Mouse (Mus musculus): ENCODE results near the gene Vrk1. TPM values are rescaled to one million over a fixed set of nuclear protein-coding genes. Genes with fewer than 3 reads are reported as not detected.
A peak's percentile ranks its signal among the peaks of the same experiment; 100 is the strongest.

Gene Vrk1
- polyA plus RNA-seq, 1 experiment: 10.2 TPM

GRCm38 (mm10) chr12:106023652-106024051, 13.6 kb downstream of the Vrk1 start:
- no peak overlapping the region for H3K4me3 ChIP-seq (ENCODE audit: insufficient read depth, low read depth, low read length)
- H3K27ac ChIP-seq (replicated peaks; ENCODE audit: low read depth, low read length): no peak overlapping the region
- H3K4me1 ChIP-seq (ENCODE audit: control insufficient read depth, insufficient read depth, insufficient read length, low read length): peaks cover 4% of the 10 kb centered on the region; the same call in 1 of the 2 replicates

- Histone ChIP-seq H3K4me3 (ENCODE audit: insufficient read depth, low read depth, low read length) (no peak overlapping the region), H3K27ac (replicated peaks; ENCODE audit: low read depth, low read length) (no peak overlapping the region), H3K4me1 (ENCODE audit: control insufficient read depth, insufficient read depth, insufficient read length, low read length) (no peaks in the 10 kb centered on the region)
Observed at GRCm38 (mm10) chr12:106025416-106025815, 15.4 kb downstream of the Vrk1 start.

DNA sequence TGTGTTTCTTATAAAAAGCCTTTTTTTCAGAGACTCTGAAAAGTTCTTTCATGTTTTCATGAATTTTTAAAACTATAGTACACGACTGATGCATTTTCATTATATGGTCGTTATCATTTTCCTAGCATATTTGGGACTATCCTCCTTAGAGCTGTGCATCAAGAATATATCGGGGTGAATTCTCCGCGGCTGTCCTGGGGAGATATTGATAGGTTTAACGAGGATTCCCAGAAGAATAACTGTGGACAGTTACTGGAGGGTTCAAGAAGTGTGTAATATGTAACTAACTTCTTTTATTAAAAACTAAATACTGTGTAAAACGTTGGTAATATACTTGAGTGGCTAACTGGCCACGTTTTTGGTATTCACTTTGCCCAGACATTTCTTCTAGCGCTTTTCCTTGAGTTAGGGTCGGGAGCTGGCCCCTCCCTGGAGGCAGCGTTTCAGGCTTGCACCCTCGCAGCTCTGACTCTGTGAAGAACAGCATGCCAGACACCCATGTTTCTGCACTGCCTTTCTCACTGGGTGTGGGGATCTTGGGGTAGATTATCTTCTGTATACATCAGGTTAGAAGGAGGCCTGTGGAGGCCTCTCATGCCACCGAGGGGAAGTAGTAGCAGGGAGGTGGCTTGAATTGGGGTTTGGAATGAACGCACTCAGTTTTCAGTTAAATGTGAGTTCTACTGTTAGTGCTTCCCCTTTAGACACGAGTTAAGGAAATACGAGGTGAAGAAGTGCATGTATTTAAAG, 16.5 kb downstream of the Vrk1 start:
- Histone ChIP-seq H3K4me1 (ENCODE audit: control insufficient read depth, insufficient read depth, insufficient read length, low read length) (no peaks in the 10 kb centered on the region), H3K27ac (replicated peaks; ENCODE audit: low read depth, low read length) (no peak overlapping the region), H3K4me3 (ENCODE audit: insufficient read depth, low read depth, low read length) (no peak overlapping the region)

GRCm38 (mm10) chr12:106027372-106027771, 17.3 kb downstream of the Vrk1 start:
- Histone ChIP-seq H3K4me3 (ENCODE audit: insufficient read depth, low read depth, low read length) (no peak overlapping the region), H3K27ac (replicated peaks; ENCODE audit: low read depth, low read length) (no peak overlapping the region), H3K4me1 (ENCODE audit: control insufficient read depth, insufficient read depth, insufficient read length, low read length) (no peaks in the 10 kb centered on the region)

DNA sequence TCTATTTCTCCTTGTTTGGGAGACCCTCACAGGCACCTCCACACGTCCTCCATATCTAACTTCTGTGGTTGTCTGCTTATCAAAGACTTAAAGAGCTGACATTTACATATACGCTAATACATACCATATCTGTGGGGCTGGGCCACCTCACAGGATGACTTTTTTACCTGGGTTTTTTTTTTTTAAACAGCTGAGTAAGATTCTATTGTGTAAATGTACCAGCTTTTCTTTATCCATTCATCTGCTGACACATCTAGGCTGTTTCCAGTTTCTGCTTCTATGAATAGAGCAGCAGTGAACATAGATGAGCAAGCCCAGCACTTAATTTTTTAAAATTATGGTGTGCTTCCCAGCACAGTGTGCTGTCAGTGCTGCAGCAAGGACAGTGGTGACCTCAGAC, 19.6 kb downstream of the Vrk1 start:
- no peak overlapping the region for H3K4me3 ChIP-seq (ENCODE audit: insufficient read depth, low read depth, low read length)
- no peak overlapping the region for H3K27ac ChIP-seq (replicated peaks; ENCODE audit: low read depth, low read length)
- H3K4me1 ChIP-seq (ENCODE audit: control insufficient read depth, insufficient read depth, insufficient read length, low read length): 0 out of 2 replicates have a peak, but pooled peaks cover 3% of the 10 kb centered on the region

DNA sequence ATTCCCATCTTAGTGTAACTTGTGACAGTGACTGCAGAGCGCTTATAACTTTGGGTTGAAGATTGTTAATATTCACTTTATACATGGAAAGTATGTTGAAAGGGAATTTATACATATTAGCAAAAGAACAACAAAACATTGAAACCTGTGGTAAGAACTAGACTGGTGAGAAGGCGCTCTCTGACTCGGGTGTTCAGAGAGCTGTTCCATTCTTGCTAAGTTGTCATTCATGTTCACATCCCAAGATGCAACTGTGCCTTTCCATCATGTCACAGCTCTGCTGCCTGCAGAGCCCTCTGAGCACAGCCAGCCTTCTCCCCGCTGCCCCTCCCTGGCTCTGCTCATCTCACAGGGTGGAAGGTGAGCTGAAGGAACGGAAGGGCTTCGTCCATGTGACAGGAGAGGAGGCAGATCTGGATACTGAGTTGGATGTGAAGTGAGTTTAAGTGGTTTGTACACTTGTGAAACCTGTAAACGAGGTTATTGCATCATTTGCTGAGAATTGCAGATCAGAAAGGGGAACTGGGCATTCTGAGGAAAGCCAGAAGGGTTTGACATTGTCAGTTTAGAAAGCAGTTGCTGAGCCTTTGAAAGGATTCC, 20.2 kb downstream of the Vrk1 start:
- 0 out of 2 replicates have a peak overlapping the region, but pooled peaks have one; percentile 36 for H3K27ac ChIP-seq (replicated peaks; ENCODE audit: low read depth, low read length)
- 0 out of 2 replicates have a peak, but pooled peaks cover 3% of the 10 kb centered on the region for H3K4me1 ChIP-seq (ENCODE audit: control insufficient read depth, insufficient read depth, insufficient read length, low read length)
- H3K4me3 ChIP-seq (ENCODE audit: insufficient read depth, low read depth, low read length): no peak overlapping the region

DNA sequence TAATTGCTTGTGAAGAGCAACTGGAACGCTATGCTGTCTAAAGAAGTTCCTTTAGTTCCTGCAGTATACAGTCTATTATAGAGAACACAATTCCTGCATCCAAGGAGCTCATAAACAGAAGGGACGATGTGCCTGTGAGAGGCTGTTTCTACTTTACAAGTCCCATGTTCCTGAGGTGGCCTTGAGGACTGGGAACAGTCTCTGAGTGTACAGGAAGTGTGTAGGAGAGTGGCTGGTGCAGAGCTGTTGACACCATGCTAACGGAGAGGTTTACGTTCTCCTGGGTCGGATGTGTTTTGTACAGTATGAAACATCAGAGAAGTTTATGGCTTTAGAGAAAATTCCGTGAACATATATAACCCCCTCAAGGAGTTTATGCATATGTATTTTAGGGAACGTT, 20.8 kb downstream of the Vrk1 start:
- Histone ChIP-seq H3K4me3 (ENCODE audit: insufficient read depth, low read depth, low read length) (no peak overlapping the region), H3K4me1 (ENCODE audit: control insufficient read depth, insufficient read depth, insufficient read length, low read length) (0 out of 2 replicates have a peak, but pooled peaks cover 3% of the 10 kb centered on the region), H3K27ac (replicated peaks; ENCODE audit: low read depth, low read length) (no peak overlapping the region; the same call in 1 of the 2 replicates)

DNA sequence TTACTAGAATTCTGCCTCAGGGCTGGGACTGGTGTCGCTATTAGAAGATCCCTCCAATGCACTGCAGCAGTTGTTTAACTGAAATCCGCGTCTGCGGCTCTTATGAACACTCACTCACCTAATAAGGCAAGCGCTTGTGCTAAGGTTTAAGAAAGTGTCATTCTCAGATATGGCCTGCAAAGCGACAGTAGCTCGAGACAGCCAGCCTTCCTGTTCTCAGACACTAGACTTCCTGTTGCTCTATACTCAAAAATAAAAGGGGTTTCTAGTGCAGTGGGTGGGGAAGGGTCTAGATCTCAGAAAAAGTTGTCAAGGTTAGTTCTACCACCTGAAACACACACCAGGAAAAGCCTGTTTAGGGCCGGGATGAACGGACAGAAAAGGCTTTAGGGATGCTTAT, 21.9 kb downstream of the Vrk1 start:
- H3K4me3 ChIP-seq (ENCODE audit: insufficient read depth, low read depth, low read length): no peak overlapping the region
- no peak overlapping the region for H3K27ac ChIP-seq (replicated peaks; ENCODE audit: low read depth, low read length)
- H3K4me1 ChIP-seq (ENCODE audit: control insufficient read depth, insufficient read depth, insufficient read length, low read length): 0 out of 2 replicates have a peak, but pooled peaks cover 3% of the 10 kb centered on the region

DNA sequence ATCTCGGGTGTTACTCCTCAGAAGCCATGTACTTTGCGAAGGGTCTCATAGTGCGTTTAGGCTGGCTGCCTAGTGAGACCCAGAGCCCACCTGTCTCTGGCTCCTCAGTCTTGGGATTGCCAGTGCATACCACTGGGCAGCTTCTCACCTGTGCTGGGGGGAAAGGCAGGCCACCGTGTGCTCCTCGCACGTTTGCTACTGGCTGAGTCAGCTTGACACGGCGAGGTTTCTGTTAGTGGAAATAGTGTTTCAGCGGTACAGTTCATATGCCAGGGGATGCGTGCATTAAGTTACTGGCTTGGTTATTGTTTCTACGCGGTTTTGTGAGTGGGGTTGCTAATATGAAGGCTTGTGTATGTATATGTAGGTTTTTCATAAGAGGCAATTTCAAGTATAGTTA, 22.3 kb downstream of the Vrk1 start:
- Histone ChIP-seq H3K4me3 (ENCODE audit: insufficient read depth, low read depth, low read length) (no peak overlapping the region), H3K27ac (replicated peaks; ENCODE audit: low read depth, low read length) (no peak overlapping the region), H3K4me1 (ENCODE audit: control insufficient read depth, insufficient read depth, insufficient read length, low read length) (0 out of 2 replicates have a peak, but pooled peaks cover 3% of the 10 kb centered on the region)

DNA sequence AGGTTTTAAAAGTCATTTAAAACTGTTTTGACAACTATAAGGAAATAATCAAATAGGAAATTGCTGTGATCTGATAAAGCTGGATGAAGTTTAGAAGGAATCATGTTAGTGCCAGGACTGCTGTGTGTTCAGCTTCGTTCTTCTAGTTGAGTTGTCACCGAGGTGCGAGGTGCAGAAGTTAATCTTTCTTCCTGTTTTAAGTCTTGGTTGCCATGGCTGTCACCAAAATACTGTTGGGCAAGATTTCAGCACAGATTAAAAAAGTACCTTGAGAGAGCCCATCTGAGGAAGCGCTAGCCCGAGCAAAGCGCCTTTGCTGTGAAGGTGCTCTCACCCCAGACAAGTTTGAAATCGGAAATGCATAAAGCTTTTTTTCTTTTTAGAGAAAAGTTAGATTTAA, 24.2 kb downstream of the Vrk1 start:
- no peak overlapping the region for H3K27ac ChIP-seq (replicated peaks; ENCODE audit: low read depth, low read length)
- no peak overlapping the region for H3K4me3 ChIP-seq (ENCODE audit: insufficient read depth, low read depth, low read length)
- H3K4me1 ChIP-seq (ENCODE audit: control insufficient read depth, insufficient read depth, insufficient read length, low read length): 0 out of 2 replicates have a peak, but pooled peaks cover 3% of the 10 kb centered on the region

DNA sequence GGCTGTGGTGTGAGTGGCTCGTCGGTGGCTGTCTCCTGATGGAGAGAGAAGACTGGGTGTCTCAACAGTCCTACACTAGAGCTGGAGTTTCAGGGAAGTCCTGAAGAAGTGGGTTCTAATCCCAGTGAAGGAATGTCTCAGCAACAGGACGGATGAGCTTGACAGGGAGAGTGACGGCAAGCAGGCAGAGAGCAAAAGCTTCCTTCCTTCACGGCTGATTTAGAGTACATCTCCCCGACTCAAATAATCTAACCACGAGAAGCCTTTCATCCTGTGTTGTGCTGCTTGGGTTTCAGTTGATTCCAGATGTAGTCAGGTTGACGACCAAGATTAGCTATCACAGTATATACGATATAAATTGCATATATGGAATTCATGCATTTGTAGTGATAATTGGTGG, 24.7 kb downstream of the Vrk1 start:
- Histone ChIP-seq H3K27ac (replicated peaks; ENCODE audit: low read depth, low read length) (no peak overlapping the region), H3K4me1 (ENCODE audit: control insufficient read depth, insufficient read depth, insufficient read length, low read length) (0 out of 2 replicates have a peak, but pooled peaks cover 3% of the 10 kb centered on the region), H3K4me3 (ENCODE audit: insufficient read depth, low read depth, low read length) (no peak overlapping the region)

DNA sequence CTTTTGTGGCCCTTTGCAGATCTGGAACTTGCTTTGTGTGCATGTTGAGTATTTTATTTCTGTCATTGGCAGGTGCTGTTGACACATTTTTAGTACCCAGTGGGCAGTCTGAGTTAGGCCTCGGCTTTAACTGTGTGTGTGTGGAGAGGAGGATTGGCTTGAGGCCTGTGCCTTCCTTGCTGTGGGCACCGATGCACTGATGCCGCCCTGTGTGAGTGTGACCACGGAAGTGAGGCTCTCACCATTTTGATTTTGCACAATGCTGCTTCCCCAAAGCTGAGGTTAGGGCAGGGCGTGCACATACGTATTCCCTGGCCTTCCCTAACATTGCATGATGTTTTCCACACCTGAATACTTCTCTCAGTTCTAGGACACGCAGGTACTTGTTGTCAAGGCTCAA, 30.2 kb downstream of the Vrk1 start:
- H3K27ac ChIP-seq (replicated peaks; ENCODE audit: low read depth, low read length): no peak overlapping the region
- H3K4me1 ChIP-seq (ENCODE audit: control insufficient read depth, insufficient read depth, insufficient read length, low read length): no peaks in the 10 kb centered on the region
- H3K4me3 ChIP-seq (ENCODE audit: insufficient read depth, low read depth, low read length): no peak overlapping the region

GRCm38 (mm10) chr12:106046143-106046795, 36.2 kb downstream of the Vrk1 start:
- Histone ChIP-seq H3K4me1 (ENCODE audit: control insufficient read depth, insufficient read depth, insufficient read length, low read length) (no peaks in the 10 kb centered on the region), H3K4me3 (ENCODE audit: insufficient read depth, low read depth, low read length) (no peak overlapping the region), H3K27ac (replicated peaks; ENCODE audit: low read depth, low read length) (no peak overlapping the region)

DNA sequence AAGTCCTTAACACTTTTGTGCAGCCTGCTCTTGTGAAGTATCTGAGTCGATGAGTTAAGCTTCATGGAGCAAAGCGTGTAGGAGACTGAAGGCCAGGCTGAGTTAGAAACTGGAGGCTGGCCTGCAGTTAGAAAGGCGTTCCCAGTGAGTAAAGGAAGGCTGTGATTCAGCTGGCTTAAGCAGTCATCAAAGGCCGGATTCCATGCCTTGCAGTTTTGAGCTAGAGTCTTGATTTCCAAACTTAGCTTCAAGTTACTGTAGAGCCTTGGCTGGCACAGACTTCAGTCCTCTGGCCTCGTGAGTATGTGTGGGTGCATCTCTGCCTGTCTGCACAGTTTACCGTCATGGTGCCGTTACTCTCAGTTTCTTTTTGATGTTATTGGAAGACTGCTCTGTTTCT, 42.2 kb downstream of the Vrk1 start:
- H3K4me1 ChIP-seq (ENCODE audit: control insufficient read depth, insufficient read depth, insufficient read length, low read length): no peaks in the 10 kb centered on the region
- H3K27ac ChIP-seq (replicated peaks; ENCODE audit: low read depth, low read length): no peak overlapping the region
- no peak overlapping the region for H3K4me3 ChIP-seq (ENCODE audit: insufficient read depth, low read depth, low read length)

DNA sequence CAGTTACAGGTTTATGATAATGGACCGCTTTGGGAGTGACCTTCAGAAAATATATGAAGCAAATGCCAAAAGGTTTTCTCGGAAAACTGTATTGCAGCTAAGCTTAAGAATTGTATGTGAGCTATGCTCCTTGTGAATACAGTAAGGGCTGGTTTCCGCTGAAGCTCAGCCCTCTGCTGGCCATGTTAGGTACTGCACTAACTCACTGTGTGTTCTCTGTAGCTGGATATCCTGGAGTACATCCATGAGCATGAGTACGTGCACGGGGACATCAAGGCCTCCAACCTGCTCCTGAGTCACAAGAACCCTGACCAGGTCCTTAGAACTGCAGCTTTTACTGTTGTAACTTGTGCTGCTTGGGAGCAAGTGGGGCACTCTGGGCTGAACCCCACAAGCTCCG, 45.8 kb downstream of the Vrk1 start:
- Histone ChIP-seq H3K27ac (replicated peaks; ENCODE audit: low read depth, low read length) (no peak overlapping the region), H3K4me1 (ENCODE audit: control insufficient read depth, insufficient read depth, insufficient read length, low read length) (no peaks in the 10 kb centered on the region), H3K4me3 (ENCODE audit: insufficient read depth, low read depth, low read length) (no peak overlapping the region)

Measured in brown adipose tissue, adult 24 weeks (tissue).